Mouse (Mus musculus) cerebellum, adult 2 months (tissue): ENCODE measurements around the gene Grm7. TPM values are rescaled to one million over a fixed set of nuclear protein-coding genes. Genes with fewer than 3 reads are reported as not detected.

Source experiments
- DNase-seq, 2 experiments: peaks; one replicate each; pipeline ENCODE4 v3.0.0; 2021
- H3K27ac ChIP-seq: fragments of 200-500 bp; 2 replicates; pipeline ENCODE4 v1.5.1; 2012; ENCODE audit warnings: low read length, control low read depth, inconsistent platforms; ENCODE audit not compliant: insufficient read depth
- H3K27me3 ChIP-seq: fragments of 200-500 bp; 2 replicates; pipeline ENCODE4 v1.6.1; 2012; ENCODE audit warnings: inconsistent platforms, mild to moderate bottlenecking, low read length, moderate library complexity; ENCODE audit not compliant: control insufficient read depth, insufficient read depth
- H3K4me1 ChIP-seq: fragments of 200-500 bp; 2 replicates; pipeline ENCODE4 v1.6.1; 2011; ENCODE audit warnings: low read length; ENCODE audit not compliant: control insufficient read depth, insufficient read depth
- H3K4me3 ChIP-seq: fragments of 200-500 bp; replicated peaks from 2 replicates; pipeline ENCODE3; 2011; ENCODE audit warnings: mild to moderate bottlenecking, low read depth, low read length, control low read depth; ENCODE audit not compliant: insufficient read depth
- CTCF ChIP-seq: fragments of 200-500 bp; IDR thresholded peaks from 2 replicates; pipeline ENCODE4 v1.5.1; 2011; ENCODE audit warnings: low read depth, mild to moderate bottlenecking, control low read depth, low read length, moderate library complexity, borderline replicate concordance; ENCODE audit not compliant: insufficient read depth
- POLR2A ChIP-seq: fragments of 200-500 bp; IDR thresholded peaks from 2 replicates; pipeline ENCODE4 v1.6.1; 2011; ENCODE audit warnings: low read length, control low read depth, borderline replicate concordance; ENCODE audit not compliant: insufficient read depth
- polyA plus RNA-seq: library from polyadenylated mRNA; depleted of rRNA; stranded (reverse); fragments of >200 nt; gene quantifications from 2 replicates; pipeline ENCODE4 v1.2.3, GENCODE M21; 2012

Gene Grm7
- polyA plus RNA-seq, 1 experiment = 22.9 TPM

GRCm38 (mm10) chr6:111613834-111614233 is 968.5 kb downstream of the Grm7 start:
- DNase-seq = no peak
- Histone ChIP-seq H3K27me3 (no peaks in the 10 kb centered on the region), H3K27ac (no peak overlapping the region), H3K4me1 (no peaks in the 10 kb centered on the region), H3K4me3 (no peak overlapping the region)
- TF ChIP-seq CTCF = no peak
- no peak for TF ChIP-seq POLR2A
